12 mouse cellular contexts compared by ENCODE assay signal in genomic region chr16:57634766-57635165, GRCm38 (mm10). TPM values are rescaled to one million over a fixed set of nuclear protein-coding genes. Genes with fewer than 3 reads are reported as not detected.
A peak's percentile ranks its signal among the peaks of the same experiment; 100 is the strongest.
DNase-seq lines count a peak whose midpoint lies in the region; ATAC-seq and TF ChIP-seq lines count a peak whose summit lies in the region.
"Had no signal": no experiment of that assay in that cellular context is flagged by ENCODE, and none has a peak within 500 bp of the region (broad histone marks: within the 10 kb centered on the region; RNA-seq: fewer than 3 reads in every experiment).

No protein-coding gene starts in this region.

- ATAC-seq in kidney, postnatal 0 days (replicated peaks; ENCODE audit: low FRiP score, low read depth): no peak

- no peak overlapping the region for H3K27ac ChIP-seq in kidney, postnatal 0 days
- H3K27ac ChIP-seq in embryonic fibroblast, embryonic 13.5 days (ENCODE audit: insufficient read depth, low read length): peak overlapping the region; percentile 38
- H3K27ac ChIP-seq: embryonic facial prominence, embryonic 10.5 days; embryonic facial prominence, embryonic 12.5 days; forebrain, embryonic 10.5 days; forebrain, embryonic 12.5 days had no signal

- H3K4me3 ChIP-seq in kidney, postnatal 0 days (replicated peaks; ENCODE audit: low read depth, low read length): no peak overlapping the region
- no peak overlapping the region for H3K4me3 ChIP-seq in embryonic fibroblast, embryonic 13.5 days (ENCODE audit: insufficient read depth, low read length)
- H3K4me3 ChIP-seq: embryonic facial prominence, embryonic 10.5 days; embryonic facial prominence, embryonic 12.5 days; erythroblast, embryonic 14.5 days; forebrain, embryonic 10.5 days; forebrain, embryonic 12.5 days had no signal

- DNase-seq in kidney, postnatal 0 days (ENCODE audit: low spot score): peak; percentile 39
- no peak for DNase-seq in kidney, adult 18-20 months
- DNase-seq in 3T3-L1 (ENCODE audit: low read depth, low spot score): peak; percentile 48
- DNase-seq in NIH3T3 (ENCODE audit: low read depth): peak; percentile 71
- DNase-seq in frontal cortex, postnatal 36 days (ENCODE audit: low spot score in 2 of 2): no peak
- DNase-seq in kidney, adult 8-10 months: no peak

- H3K36me3 ChIP-seq in kidney, postnatal 0 days (ENCODE audit: insufficient read depth, low read length): no peaks in the 10 kb centered on the region
- H3K36me3 ChIP-seq: embryonic facial prominence, embryonic 10.5 days; embryonic facial prominence, embryonic 12.5 days; forebrain, embryonic 10.5 days; forebrain, embryonic 12.5 days had no signal

- no peaks in the 10 kb centered on the region for H3K27me3 ChIP-seq in kidney, postnatal 0 days (ENCODE audit: insufficient read depth, low read length)
- H3K27me3 ChIP-seq: embryonic facial prominence, embryonic 12.5 days; forebrain, embryonic 12.5 days had no signal

- no peak for TF ChIP-seq POLR2A in embryonic fibroblast, embryonic 13.5 days (IDR thresholded peaks at IDR 0.05; ENCODE audit: low read depth, low read length)

- no peaks in the 10 kb centered on the region for H3K4me1 ChIP-seq in kidney, postnatal 0 days (replicated peaks; ENCODE audit: insufficient read depth, low read length)
- H3K4me1 ChIP-seq in embryonic fibroblast, embryonic 13.5 days (ENCODE audit: control insufficient read depth, insufficient read depth, low read length): no peaks in the 10 kb centered on the region
- H3K4me1 ChIP-seq: embryonic facial prominence, embryonic 10.5 days; embryonic facial prominence, embryonic 12.5 days; forebrain, embryonic 10.5 days; forebrain, embryonic 12.5 days had no signal

- H3K9me3 ChIP-seq in kidney, postnatal 0 days (replicated peaks; ENCODE audit: low read length): no peaks in the 10 kb centered on the region
- H3K9me3 ChIP-seq: embryonic facial prominence, embryonic 10.5 days; embryonic facial prominence, embryonic 12.5 days; forebrain, embryonic 10.5 days; forebrain, embryonic 12.5 days had no signal

- no peak for TF ChIP-seq CTCF in kidney, postnatal 0 days (IDR thresholded peaks at IDR 0.05; ENCODE audit: low read depth)
- TF ChIP-seq CTCF in embryonic fibroblast, embryonic 13.5 days (IDR thresholded peaks at IDR 0.05; ENCODE audit: borderline replicate concordance, insufficient read depth, low read length): no peak

- H3K9ac ChIP-seq in kidney, postnatal 0 days (ENCODE audit: low read depth, low read length): no peak overlapping the region
- H3K9ac ChIP-seq: embryonic facial prominence, embryonic 12.5 days; forebrain, embryonic 12.5 days had no signal

- 52% methylated on average over 5 of the region's 5 CpGs for WGBS in kidney, postnatal 0 days

- H3K4me2 ChIP-seq in kidney, postnatal 0 days (ENCODE audit: low read length): no peak overlapping the region
- H3K4me2 ChIP-seq: embryonic facial prominence, embryonic 12.5 days; forebrain, embryonic 12.5 days had no signal

RNA-seq across cellular contexts. Expression of gene Cmss1, which starts 28.1 kb away (rescaled TPM):
- polyA plus RNA-seq in kidney, postnatal 0 days (2015; fragmentation: Nextera tagmentation; extraction: Ambion mirVana): 50.4 and 50.5 TPM in 2 replicates
- 6.3 and 9.0 TPM in 2 replicates for polyA plus RNA-seq in embryonic fibroblast, embryonic 13.5 days (2011; ENCODE audit: insufficient read length, low read depth, missing spikeins)

Comparison
In these comparisons a context has a peak if more than half of its experiments do, and no peak if none do; other contexts are left out.
1. DNase-seq: peak in kidney, postnatal 0 days (single experiment), 3T3-L1 (single experiment) and NIH3T3 (single experiment); none in kidney, adult 18-20 months (single experiment), frontal cortex, postnatal 36 days (0 of 2) and kidney, adult 8-10 months (0 of 2).